Mouse (Mus musculus) frontal cortex, postnatal 25 days (tissue): ENCODE measurements around the gene Rplp2.
"Not testable (repeated sequence)": the region's sequence is repeated elsewhere in the genome, so short reads cannot be mapped to it uniquely, and the experiment has no call there.

Experiments
- DNase-seq, 2 experiments: peaks; one replicate each; pipeline ENCODE4 v3.0.0; 2022; ENCODE audit warnings: low spot score in 2 of 2

The Rplp2 gene

DNA sequence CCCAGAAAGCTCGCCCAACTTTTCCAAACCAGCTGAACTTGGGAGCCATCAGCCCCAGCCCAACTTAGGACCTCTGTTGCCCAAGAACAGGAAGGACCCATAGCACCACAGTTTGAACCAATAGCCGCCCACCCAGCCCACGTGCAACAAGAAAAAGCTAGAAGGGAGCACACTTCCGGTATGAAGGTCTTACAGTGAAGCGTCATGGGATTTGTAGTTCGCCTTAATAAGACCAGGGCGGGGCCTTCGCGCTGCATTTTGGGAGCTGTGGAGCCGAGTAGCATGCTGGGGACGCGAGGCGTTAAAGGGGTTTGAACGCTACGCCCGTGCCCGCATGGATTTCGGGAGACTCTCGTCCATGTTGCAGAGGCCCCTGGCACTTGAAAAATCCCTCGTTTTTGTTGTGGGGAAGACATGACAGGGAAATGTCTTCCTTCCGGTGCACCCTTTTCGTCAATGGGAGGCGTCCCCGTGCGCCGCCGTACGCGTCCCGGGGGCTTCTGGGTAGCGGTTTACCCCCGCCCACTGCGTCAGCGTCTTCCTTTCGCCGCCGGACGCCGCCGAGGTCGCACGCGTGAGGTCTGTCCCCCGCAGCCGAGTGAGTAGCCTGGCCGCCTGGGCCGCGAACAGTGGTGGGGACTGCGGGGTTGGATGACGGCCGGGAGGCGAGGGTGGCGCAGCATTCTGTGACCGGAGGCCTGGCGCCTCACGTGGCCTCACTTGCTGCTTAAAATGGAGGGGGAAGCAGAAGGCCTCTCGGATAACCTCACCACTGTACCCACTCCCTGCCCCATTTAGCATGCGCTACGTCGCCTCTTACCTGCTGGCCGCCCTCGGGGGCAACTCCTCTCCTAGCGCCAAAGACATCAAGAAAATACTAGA lies at the start of gene Rplp2:
Gene Rplp2 (plus strand): TSS at position 261 of the 882 bp plus-strand sequence.
- peak; percentile 90 to 95 for DNase-seq

DNA sequence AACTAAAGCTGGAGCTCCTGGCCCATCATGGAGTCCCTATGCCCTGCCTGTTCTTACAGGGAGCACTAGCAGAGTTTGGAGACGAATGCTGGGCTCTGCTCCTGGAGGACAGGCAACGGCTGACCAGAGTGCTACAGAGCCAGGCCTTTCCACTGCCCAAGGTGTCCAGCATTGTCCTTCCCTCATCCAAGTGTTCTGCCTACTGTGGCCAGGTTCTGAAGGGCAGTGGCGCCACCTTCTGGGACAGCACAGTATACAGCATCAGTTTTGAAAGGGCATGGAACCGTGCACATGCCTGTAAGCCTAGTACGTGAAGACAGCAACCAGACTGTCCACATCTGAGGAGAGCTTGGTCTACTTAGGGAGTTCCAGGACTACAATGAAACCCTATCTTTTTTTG lies 43.9 kb upstream of the Rplp2 start:
- no peak for DNase-seq

DNA sequence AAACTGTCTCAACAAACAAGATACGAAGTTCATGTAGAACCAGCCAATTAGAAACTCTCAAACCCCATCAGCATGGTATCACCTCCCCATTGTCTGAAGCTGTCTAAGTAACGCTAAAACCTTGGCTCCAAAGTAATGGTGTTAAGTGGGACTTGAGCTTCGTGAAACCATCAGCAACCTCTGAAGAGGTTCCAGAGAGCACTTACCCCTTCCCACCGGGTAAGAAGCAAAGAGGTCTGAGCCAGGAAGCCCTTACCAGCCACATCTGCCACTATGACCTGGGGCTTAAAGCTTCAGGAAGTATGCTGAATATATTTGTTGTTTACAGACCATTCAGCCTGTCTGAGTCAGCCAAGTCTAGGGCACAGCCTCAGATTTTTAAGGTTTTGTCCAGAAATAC lies 41.7 kb upstream of the Rplp2 start:
- no peak for DNase-seq

DNA sequence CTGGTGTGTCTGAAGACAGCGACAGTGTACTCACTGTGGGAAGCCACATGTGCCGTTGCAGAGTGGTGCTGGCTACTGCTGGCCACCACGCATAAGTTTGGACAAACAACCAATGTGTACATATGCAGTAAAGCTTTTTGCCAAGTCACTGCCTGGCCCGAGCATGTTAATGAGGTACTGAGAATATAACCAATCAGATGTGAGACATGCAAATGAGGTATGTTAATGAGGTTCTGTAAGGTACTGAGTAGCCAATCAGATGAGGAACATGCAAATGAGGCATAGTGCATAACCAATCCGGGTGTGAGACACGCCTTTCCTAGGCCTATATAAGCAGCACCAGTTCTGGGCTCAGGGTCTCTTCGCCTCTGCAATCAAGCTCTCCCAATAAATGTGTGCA lies 39.5 kb upstream of the Rplp2 start:
- not testable (repeated sequence) for DNase-seq

DNA sequence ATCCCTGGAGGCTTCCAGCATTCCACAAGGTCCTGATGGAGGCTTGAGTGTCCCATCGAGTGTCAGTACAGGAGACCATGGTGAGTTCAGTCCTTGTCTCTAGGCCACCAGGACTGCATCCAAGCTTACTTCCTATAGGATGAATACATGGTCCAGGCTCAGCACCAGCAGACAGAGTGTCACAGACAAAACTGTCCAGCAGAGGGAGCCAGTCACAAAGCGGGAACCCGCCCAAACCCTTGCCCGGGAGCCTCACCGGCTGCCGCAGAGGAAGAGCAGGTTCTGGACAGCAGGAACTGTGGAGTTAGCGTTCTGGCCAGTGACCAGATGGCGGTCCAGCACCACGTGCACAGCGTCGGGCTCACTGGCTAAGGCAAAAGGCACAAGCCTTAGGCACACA lies 38.3 kb upstream of the Rplp2 start:
- peak; percentile 72 to 80 for DNase-seq

DNA sequence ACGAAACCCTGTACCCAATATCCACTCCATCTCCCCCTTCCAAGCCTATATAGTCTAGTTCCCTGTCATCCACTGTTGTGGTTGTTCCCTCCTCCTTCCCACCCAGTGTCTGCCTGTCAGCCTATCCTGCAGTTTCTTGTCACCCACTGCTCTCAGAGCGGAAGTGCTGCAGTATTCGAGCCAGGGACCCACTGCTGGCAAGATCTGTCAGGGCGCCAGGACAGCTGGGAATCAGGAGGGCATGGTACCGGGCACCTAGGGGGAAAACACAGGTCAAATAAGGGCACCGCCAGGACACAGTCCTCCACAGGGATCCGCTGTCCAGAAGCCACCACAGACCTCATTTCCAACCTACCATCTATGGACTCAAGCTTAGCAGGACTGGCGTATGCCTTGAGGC lies 36.5 kb upstream of the Rplp2 start:
- no peak for DNase-seq

DNA sequence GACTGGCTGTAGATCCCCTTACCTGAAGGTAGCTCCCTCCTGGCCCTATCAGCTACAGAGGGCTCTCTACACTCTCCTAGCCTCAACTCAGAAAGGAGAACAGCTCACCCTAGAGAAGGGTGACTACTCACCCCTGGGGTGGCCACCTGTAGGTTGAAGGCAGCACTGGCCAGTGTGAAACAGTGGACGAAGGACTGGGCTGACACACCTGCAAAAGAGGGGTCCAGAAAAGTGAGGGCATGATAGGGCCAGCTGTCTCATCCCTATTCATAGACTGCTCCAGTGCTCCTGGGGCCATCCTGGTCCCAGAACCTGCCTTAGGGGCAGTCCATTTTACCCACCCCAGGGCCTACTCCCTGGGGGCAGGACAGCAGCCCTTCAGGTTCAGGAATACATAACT lies 35.5 kb upstream of the Rplp2 start:
- no peak for DNase-seq

DNA sequence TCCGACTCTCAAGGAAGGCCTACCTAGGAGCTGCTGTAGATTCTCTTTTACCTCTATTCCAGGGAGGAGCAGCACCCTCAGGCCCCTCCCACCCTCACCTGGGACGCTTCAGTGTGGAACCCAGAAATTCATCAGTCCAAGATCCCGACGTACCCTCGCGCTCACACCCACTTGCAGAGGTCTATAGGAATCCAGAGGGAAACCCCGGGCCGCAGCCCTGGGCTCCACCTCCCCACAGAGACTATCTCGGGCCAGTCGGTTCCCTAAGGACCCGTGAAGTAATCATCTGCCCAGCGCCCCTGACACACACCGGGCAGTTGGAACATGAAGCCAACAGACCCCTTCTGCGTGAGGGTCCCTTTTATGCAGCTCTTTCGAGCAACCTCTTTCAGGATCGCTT lies 33.8 kb upstream of the Rplp2 start:
- no peak for DNase-seq

DNA sequence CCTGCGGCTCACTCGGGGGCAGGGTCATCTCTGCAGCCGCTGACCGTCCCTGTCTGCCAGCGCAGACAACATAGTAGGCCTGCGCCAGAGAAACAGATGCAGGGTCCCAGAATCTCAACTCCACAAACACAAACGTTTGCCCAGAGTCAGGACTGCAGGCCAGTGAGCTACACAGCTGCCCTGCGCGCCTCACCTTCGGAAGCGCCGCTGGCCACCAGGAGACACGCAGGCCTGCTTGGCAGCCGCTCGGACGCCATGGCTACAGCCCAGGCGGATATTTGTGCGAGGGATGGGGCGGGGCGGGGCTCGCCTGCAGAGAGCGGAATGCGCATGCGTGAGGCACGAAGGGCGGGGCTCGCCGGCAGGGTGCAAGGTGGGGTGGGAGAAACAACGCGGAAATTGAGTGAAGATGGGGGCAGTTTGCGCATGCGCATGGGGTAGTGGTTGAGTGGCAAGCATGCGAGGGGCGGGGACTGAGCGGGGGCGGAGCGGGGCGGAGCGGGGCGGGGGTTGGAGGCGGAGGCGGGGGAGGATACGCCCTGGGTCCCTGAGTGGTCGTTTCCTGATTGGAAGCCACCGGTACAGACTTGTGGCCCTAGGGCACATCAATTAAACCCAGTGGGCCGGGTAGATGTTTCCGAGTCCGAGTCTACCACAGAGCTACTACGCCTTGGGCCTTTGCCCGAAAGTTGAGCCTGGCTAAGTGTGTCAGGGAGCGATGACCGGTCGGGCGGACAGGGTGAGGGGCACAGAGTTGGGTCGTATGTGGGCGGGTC lies 33.2 kb upstream of the Rplp2 start, which contains the start of gene Gatd1:
Gene Gatd1 (minus strand): TSS at position 328 of the 776 bp plus-strand sequence.
- DNase-seq, result peak; percentile 97 to 99

DNA sequence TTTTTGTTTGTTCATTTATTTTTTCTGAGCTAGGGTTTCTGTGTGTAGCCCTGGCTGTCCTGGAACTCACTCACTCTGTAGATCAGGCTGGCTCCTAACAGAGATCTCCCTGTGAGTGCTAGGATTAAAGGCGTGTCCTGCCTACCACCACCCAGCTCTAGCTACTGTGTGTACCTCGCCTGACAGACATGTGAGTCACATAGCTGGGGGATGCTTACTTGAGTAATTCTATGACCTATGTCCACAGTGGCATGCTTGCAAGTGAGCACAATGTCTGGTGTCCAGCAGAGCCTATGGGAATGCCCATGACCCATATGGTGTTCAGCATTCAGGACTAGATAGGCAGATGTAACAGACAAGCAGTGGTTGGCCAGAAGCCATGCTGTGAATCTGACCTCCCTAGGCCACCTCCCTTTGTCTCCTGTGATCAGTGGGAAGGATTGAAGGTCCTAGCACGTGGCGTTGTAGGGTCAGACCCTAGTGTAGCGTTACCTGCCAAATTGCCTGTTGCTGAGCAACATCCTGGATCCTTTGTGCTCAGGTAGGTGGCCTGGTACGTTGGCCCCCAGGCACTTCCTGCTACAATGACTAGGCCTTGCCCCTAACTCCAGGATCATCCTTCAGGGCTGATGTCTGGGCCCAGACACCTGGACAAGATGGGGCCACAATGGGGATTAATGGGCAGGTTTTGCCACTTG lies 30.9 kb upstream of the Rplp2 start:
- DNase-seq, result no peak

DNA sequence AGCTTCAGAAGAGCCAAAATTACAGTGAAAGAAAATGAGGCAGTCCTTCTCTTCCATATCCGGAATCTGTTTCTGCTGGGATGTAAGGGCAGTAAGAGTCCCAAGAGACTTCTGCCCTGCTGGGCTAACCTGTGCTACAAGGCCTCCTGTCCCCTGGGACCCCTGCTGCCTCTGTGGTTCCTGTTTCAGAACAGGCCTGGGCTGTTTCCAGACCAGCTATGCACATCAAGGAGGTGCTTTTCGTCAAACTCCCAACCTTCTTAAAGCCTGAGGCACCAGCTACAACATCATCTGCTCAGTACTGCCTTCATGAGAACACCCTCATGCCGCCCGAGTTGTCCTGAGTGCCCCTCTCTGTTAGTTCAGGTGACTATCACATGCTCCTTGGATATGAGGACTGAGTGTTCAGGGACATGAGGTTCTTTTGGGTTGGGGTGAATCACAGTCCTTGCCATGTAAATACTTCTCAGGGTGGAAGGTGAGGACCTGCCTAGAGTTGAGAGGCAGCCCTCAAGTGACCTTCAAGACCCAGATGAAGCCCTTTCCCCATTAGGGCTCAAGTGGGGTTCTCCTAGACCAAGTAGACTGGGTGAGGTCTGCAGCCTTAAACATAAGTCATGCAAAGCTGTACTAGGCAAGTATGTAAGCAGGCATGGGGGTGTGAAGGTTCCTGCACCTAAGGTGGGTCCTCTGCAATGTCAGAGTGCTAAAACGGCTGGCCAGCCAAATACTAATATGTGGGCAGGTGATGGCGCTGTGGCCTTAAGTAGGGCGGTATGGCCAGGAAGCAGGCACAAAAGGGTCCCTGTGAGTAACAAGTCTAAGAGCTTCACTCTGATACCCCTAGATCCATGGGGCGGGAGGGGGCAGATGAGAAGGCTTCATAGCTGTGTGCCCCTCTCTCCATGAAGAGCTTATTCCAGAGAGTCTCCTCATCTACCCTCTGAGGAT lies 29.2 kb upstream of the Rplp2 start:
- DNase-seq, result no peak

DNA sequence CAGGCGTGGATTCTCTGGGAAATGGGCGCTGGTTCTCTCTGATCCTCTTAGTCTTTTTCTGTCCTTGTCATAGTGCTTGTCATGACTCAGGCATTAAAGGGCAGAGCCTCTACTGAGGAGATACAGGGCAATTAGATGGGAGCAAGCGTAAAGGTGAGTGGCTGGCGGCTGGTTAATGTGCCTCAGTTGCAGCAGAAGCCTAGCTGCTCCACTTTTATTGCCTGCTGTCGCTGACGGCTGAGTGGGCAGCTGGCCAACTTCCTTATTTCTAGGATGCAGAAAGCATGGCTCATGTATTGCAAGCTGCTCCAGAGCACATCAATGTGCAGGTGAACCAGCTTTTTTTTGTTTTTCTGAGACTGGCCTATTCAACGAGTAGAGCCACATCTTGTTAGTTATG lies 28.2 kb upstream of the Rplp2 start:
- DNase-seq, result no peak

DNA sequence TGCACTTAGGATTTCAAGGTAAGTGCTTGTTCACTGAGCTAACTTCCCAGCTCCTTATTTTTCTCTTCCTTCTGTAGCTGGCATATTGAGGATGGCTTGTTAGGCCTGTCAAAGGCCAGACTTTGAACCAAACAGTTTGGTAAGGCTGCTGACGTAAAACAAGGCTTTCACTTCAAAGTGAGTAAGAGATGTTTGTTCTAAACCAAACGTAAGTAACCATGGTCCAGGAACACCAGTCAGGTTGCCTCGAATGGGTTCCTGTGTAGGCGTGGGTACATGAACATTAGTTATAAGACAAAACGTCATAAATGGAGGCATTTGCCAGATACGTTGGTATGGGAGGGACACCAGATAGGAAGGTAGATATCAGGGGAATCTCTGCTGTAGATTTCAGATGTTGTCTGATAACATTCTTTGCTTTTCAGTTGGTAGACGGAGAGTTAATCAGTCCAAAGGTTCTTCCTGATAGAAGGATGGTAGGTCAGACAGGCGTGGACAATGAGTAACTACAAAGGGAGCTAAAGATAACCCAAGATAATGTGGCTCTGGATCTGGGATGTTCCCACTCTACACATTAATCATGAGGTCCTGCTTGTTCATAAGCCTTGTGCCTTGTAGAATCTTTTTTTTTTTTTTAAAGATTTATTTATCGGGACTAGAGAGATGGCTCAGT lies 27.0 kb upstream of the Rplp2 start:
- no peak for DNase-seq

DNA sequence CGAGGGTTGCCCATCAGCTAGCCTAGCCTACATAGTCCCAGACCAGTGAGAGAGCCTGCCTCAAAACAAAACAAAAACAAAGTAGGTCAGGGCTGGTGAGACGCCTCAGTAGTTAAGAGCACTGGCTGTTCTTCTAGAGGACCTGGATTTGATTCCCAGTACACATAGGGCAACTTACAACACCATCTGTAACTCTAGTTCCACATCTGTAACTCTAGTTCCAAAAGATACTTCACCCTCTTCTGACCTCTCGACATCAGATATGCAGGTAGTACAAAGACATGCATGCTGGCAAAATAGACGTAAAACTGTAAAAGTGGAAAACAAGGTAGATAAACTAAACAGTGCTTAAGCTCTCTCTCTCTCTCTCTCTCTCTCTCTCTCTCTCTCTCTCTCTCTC lies 23.4 kb upstream of the Rplp2 start:
- no peak for DNase-seq

DNA sequence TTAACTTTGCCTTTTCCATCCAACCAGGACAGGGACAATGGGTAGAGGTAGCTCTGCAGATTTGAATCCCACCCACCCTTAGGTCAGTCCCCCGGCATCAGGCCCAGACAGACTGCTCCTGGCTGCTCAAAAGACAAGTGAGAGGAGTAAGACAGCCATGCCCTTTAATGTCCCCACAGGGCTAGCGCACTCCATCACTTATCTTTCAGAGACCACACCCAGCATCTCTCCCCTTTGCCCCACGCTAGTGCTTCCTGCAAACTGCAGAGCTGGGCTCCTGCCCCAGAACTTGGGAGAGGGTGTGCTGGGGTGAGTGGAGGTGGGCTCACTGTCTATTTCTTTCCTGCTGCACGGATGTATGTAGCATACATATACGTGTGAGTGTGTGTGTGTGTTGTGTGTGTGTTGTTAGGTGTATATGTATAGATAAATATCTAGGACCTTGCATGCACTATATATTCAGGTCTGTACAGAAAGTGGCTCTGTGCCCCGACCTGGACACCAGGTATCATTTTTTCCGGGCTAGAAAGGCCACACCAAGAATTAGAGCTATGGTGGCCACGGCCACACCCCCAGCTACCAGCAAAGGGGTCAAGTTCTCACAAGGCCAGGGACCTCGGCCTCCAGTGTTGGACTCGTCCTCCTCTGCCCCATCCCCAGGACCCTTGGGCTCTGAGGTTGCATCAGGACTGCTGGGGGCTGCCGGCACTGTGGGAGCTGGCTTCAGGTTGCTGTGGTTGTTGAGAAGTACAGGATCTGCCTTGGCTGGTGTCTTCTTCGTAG lies 20.0 kb upstream of the Rplp2 start:
- no peak for DNase-seq

DNA sequence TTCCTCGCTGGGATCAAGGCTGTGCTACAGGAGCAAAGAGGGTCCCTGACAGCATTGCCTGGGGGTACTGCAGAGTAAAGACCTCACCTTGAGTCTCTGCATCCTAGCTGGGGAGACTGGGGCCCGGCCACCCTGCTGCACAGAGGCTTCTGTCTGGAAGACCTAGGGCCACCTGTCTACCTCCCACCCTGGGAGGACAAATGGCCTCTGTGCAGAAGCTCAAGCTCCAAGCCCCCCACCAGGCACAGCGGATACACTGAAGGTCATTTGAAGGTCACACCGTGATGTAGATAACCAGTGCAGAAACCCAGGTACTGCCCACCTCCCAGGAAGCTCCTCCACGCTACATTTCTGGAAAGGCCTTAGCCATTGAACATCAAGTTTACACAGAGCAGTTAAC lies 18.5 kb upstream of the Rplp2 start:
- DNase-seq, result no peak

DNA sequence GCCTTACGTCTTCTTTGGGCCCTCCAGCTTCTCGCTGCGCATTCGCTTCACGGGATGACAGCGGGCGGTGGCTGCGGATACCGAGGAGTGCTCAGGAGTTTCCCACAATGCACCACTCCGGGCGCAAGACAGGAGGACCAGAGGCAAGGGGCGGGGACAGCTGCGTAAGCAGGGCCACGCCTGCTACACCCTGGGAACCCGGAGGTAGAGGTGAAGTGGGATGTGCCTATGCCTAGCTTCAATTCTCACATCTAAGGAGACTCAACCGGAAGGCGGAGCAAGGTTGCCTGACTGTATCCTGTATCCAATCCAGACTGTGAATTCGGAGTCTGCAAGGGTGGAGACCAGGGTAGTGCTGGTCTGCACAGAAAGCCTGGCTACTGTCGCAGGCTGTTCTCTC lies 17.9 kb upstream of the Rplp2 start, which contains the start of gene Cend1:
Gene Cend1 (minus strand): TSS at position 182 of the 400 bp plus-strand sequence.
- DNase-seq, result peak; percentile 73 to 79

DNA sequence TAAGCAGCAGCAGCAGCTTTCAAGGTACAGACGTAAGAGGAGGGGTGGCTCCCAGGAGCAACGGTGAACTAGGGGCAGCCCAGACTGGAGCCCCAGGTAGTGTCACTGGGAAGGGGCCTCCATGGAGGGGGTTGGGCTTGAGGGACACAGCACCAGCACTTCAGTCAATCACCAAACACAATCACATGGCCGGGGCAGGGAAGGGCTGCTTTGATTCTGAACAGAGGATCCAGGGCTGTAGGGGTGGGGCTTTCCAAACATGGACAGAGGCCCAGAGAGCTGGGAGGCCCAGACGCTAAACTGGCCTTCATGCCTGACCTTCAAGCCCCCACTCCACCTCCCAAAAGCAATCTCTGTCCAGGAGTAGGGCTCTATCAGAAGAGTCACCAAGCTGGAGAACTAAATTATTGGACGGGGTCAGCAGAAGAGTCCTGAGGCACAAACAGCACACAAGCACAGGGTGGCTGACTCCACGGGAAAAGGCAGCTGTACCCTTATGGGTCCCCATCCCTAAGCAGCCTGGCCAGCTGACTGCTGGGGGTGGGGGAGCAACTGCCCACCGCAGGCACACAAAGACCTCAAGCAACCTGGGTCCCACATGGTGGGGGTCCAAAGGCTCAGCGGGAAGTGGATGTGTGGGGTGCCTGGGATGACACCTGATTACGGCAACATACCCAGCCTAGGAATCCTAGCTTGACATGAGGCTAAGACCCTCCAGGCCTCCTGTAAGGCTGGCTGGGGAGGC lies 17.2 kb upstream of the Rplp2 start:
- no peak for DNase-seq
